Mouse (Mus musculus) erythroblast, adult 5-6 weeks (primary cell): ENCODE data around the gene Nprl2. TPM values are rescaled to one million over a fixed set of nuclear protein-coding genes. Genes with fewer than 3 reads are reported as not detected.
"Not testable (repeated sequence)": the region's sequence is repeated elsewhere in the genome, so short reads cannot be mapped to it uniquely, and the experiment has no call there.

Experiments used
- ATAC-seq: replicated peaks from 2 replicates; pipeline ENCODE4 v1.8.0; 2016; ENCODE audit warnings: moderate number of reproducible peaks, mild to moderate bottlenecking, moderate TSS enrichment, inconsistent platforms; ENCODE audit not compliant: poor library complexity, low FRiP score, severe bottlenecking
- total RNA-seq, 2 experiments: library from RNA; stranded (forward) in 1 of 2; stranded (reverse) in 1 of 2; fragments of 150-400 nt in 1 of 2; fragments of 200-764, 138-1000 nt in 1 of 2; gene quantifications; 2 replicates each; pipeline versions ENCODE4 v1.2.3 to v1.2.4; 2015 to 2017; ENCODE audit warnings: low replicate concordance in 2 of 2

Nprl2 gene
- total RNA-seq, 2 experiments from 2014 or later, result 0.77 to 10.1 TPM

DNA sequence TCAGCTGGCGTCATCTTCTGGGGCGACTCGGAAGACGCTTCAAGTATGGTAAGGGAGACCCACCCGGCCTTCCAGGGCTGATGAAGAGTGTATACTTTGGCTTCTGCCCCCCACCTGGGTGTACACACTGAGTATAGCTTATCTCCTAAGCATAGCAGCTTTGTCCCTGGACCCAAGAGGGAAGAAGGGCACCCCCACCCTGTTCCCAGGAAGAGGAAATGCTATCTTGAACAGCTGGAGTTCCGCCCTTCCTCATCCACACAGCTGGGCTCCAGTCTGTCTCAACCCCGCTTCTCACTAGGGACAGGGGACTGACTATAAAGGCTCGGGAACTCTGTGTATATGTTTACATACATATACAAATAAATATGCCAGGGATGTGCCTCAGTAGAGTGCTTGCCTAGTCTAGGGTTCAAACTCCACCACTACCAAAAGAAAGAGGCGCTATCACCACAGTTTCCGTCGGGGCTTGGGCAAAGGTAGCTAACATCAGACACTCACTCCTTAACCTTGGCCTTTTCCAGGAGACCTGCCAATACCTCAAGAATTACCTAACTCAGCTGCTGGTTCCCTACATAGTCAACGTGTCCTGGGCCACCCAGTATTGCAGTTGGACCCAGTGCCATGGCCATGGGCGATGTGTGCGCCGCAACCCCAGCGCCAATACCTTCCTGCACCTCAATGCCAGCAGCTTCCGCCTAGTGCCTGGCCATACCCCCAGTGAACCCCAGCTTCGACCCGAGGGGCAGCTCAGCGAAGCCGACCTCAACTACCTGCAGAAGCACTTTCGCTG is 29.7 kb downstream of the Nprl2 start:
- ATAC-seq, result no peak

- no peak for ATAC-seq
Observed at GRCm38 (mm10) chr9:107572327-107572662, 30.3 kb downstream of the Nprl2 start.

DNA sequence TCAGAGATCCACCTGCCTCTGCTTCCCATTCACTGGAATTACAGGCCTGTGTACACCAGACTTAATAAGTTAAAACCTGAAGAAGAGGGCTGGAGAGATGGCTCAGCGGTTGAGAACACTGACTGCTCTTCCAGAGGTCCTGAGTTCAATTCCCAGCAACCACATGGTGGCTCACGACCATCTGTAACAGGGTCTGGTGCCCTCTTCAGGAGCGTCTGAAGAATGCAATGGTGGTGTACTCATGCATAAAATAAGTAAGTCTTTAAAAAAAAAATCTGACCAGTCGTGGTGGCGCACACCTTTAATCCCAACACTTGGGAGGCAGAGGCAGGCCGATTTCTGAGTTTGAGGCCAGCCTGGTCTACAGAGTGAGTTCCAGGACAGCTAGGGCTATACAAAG is 31.7 kb downstream of the Nprl2 start:
- ATAC-seq, result not testable (repeated sequence)

DNA sequence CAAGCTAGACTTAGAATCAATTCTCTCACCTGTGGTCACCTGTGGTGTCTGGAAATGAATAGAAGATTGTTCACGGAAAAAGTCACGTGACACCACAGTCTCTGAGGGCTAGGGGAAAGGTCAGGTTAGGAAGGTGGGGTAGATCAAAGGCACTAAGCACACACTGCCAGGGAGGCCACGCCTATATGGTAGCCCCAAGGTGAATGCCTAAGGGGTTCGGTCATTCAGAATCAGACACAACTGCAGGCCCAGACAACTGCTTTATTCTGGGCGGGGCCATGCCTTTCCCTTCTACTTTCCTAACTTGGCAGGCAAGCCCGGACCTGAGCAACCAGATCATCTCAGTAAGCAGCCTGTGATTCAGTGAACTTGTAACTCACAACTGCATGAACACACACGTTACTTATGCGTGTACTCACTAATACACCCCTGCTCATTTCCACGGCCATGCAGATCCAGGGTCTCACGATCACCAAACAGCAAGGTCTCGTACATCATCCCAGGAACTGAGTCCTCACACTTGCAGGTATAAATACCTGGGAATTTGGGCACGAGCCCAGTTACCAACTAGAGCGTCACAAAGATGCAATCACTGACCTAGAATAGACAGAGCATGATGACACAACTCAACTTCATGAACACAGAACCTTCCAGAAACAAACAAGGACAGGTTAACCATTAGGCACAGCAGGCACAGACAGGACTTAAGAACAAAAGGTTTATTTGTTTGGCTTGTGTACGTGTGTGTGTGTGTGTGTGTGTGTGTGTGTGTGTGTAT is 33.7 kb downstream of the Nprl2 start:
- ATAC-seq, result no peak

GRCm38 (mm10) chr9:107576357-107577107 is 34.5 kb downstream of the Nprl2 start, which contains the start of gene Hyal1:
Gene Hyal1, plus strand, starts transcription at chr9:107576927.
- ATAC-seq, result peak; percentile 78

DNA sequence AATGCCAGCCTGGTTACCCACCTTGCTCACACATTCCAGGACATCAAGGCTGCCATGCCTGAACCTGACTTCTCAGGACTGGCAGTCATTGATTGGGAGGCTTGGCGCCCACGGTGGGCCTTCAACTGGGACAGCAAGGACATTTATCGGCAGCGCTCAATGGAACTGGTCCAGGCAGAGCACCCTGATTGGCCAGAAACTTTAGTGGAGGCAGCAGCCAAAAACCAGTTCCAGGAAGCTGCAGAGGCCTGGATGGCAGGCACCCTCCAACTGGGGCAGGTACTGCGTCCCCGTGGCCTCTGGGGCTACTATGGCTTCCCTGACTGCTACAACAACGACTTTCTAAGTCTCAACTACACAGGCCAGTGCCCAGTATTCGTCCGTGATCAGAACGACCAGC is 35.8 kb downstream of the Nprl2 start:
- ATAC-seq, result no peak

DNA sequence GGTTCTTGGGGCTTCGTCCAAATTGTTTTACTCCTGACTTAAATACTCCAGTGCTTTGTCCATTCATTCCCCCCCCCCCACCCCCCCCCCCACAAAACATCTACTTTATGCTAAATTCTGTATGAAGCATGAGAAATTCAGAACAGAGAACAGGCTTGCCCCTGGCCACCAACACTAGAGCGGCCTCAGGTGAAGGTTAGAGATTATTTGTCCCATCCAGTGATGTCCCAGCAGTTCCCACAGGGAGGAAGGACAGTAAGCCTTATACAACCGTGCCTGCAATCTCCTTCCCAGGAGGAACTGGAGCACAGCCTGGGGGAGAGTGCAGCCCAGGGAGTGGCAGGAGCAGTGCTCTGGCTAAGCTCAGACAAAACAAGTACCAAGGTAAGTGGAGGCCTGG is 36.6 kb downstream of the Nprl2 start, which contains the start of gene Naa80:
Naa80 (plus strand) TSS at position 301 of the 400 bp plus-strand sequence.
- ATAC-seq, result no peak

- no peak for ATAC-seq
Observed at GRCm38 (mm10) chr9:107579023-107579900, 37.2 kb downstream of the Nprl2 start.

DNA sequence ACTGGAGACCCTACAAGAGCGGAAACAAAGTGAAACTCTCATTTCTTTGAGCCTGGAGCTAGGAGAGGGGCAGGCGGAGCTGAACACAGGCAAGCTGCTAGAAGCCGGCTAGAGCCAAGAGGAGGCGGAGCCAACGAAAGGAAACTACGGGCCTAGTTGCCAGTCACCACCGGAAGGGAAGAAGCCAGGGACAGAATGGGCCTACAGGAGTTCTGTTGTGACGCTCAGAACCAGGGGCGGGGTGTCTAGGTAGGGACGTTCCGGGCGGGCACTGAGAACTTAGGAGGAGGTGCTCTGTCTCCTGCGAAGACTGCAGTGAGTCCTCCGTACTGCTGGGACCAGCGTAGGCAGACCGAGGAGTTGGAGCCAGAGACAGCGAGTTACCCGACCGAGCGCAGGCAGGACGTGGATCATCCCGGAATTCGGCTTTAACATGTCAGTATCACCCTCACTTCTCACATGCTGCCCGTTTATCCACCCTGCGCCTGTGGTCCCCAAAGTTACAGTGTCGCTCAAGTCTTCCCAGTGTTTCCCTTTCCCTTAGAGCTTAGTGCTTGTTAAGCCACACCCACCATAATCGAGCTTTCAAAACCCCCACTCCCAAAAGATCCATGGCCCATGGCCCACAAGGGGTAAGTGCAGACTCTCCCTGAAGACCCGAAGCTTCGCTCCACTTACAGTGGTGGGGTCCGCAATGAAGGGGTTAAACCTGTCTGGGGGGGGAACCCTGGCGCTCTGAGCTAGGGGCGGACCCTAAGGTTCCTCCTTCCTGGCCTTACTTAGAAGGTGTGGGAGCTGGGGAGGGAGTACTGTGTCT is 38.7 kb downstream of the Nprl2 start, which contains the start of gene Hyal3:
Hyal3 (plus strand) TSS at position 318 of the 817 bp plus-strand sequence.
- ATAC-seq, result peak; percentile 77

- 0 out of 2 replicates have a peak, but pooled peaks have one; percentile 11 for ATAC-seq
Observed at GRCm38 (mm10) chr9:107581584-107581983, 39.6 kb downstream of the Nprl2 start.

DNA sequence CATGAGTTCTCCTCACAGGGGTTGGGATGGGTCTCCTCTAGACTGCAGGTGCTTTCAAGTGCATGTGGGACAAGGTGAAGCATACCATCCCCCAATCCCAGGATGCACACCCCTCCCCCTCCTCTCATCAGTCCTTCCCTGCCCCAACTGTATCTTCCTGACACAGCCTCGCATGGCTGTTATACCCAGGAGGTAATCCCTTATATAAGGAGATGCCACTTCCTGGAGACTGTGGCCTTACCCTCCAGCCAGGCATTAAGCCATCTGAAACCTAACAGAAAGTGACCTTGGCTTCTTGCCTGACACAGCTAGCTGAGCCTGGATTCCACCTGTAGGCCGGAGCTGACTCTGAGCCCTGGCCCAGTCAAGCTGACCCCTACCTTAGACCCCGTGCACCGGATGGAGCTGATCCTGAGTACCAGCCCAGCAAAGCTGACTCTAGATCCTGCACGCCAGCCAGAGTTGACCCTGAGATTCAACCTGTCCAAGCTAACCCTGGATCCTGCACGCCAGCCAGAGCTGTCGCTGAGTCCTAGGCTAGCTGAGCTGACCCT is 40.6 kb downstream of the Nprl2 start:
- ATAC-seq, result no peak

DNA sequence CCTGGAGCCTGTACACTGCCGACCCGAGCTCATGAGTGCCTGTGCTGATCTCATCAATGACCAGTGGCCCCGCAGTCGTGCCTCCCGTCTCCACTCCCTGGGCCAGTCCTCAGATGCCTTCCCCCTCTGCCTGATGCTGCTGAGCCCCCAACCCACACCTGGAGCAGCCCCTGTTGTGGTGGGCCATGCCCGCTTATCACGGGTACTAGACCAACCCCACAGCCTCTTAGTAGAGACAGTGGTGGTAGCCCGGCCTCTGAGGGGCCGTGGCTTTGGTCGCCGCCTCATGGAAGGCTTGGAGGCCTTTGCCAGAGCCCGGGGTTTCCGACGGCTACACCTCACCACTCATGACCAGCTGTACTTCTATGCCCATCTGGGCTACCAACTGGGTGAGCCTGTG is 41.1 kb downstream of the Nprl2 start:
- ATAC-seq, result no peak

DNA sequence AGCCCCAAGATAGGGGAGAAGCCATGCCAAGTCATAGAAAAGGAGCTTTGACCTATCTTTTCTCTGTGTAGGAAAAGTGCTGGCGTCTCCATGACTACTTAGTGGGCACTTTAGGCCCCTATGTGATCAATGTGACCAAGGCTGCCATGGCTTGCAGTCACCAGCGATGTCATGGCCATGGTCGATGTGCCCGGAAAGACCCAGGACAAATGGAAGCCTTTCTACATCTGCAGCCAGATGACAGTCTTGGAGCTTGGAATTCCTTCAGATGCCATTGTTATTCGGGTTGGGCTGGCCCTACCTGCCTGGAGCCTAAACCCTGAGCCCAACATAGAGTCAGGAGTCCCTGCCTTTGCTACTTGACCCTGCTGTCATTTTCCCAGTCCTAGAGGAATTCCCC is 44.5 kb downstream of the Nprl2 start:
- no peak for ATAC-seq

- ATAC-seq, result peak; percentile 71
Observed at GRCm38 (mm10) chr9:107586974-107587832, 45.2 kb downstream of the Nprl2 start, which contains the start of gene Ifrd2. Gene Ifrd2, plus strand, starts transcription at chr9:107587642.

- peak; percentile 60 for ATAC-seq
Observed at GRCm38 (mm10) chr9:107587833-107588639, 46.0 kb downstream of the Nprl2 start.

GRCm38 (mm10) chr9:107590058-107590772 is 48.2 kb downstream of the Nprl2 start:
- ATAC-seq, result peak; percentile 53
